Mouse (Mus musculus) myocyte (in vitro differentiated cells): ENCODE results near the gene Gcdh.

Source experiments
- CEBPB ChIP-seq: IDR thresholded peaks from 2 replicates; pipeline ENCODE4 v1.6.1; 2011; ENCODE audit warnings: mild to moderate bottlenecking, moderate library complexity; ENCODE audit not compliant: poor library complexity, insufficient read depth, severe bottlenecking
- MAX ChIP-seq: IDR thresholded peaks from one replicate; pipeline ENCODE4 v1.6.1; 2011; ENCODE audit warnings: low read depth, mild to moderate bottlenecking, control low read depth
- MYOD1 ChIP-seq, 3 experiments: IDR thresholded peaks; one replicate each; pipeline ENCODE4 v1.6.1; 2011; ENCODE audit warnings: control low read depth in 2 of 3, low read depth in 2 of 3, mild to moderate bottlenecking in 2 of 3, moderate library complexity in 1 of 3; ENCODE audit not compliant: insufficient read length in 2 of 3, control insufficient read depth in 1 of 3
- MYOG ChIP-seq, 3 experiments: IDR thresholded peaks; one replicate each; pipeline ENCODE4 v1.6.1; 2011; ENCODE audit warnings: control low read depth in 2 of 3, low read depth in 2 of 3, mild to moderate bottlenecking in 2 of 3; ENCODE audit not compliant: insufficient read length in 2 of 3, control insufficient read depth in 1 of 3, insufficient read depth in 1 of 3
- POLR2A ChIP-seq: IDR thresholded peaks from one replicate; pipeline ENCODE4 v1.6.1; 2011; ENCODE audit warnings: low read depth, mild to moderate bottlenecking, control low read depth, moderate library complexity; ENCODE audit not compliant: insufficient read length
- SRF ChIP-seq: IDR thresholded peaks from one replicate; pipeline ENCODE4 v1.6.1; 2011; ENCODE audit warnings: low read depth; ENCODE audit not compliant: control insufficient read depth, insufficient read length
- TCF12 ChIP-seq: IDR thresholded peaks from one replicate; pipeline ENCODE4 v1.6.1; 2011; ENCODE audit warnings: mild to moderate bottlenecking, control low read depth; ENCODE audit not compliant: poor library complexity, insufficient read depth, severe bottlenecking
- USF1 ChIP-seq: IDR thresholded peaks from one replicate; pipeline ENCODE4 v1.6.1; 2011; ENCODE audit warnings: low read depth, mild to moderate bottlenecking, control low read depth, moderate library complexity

DNA sequence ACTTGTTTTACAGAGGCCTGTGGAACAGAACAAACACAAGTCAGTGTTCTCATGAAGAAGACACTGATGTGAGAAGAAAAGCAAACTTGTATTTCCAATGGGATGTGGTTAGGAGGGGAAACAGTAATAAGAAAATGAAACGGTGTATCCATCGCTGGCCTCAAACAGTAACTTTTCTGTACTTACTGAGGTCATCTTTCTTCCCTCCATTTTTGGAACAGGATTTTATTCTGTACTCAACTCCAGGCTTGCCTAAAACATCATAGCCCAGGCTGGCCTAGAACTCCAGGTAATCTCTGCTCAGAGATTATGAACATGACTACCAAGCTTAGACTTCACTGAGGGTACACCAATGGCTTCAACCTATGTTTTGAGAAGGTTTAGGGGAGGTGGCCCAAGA is 54.3 kb downstream of the Gcdh start:
- no peak for TF ChIP-seq CEBPB
- no peak for TF ChIP-seq MAX
- TF ChIP-seq MYOG (IDR thresholded peaks at IDR 0.05; ENCODE audit: control insufficient read depth in 1 of 3, insufficient read depth in 1 of 3, insufficient read length in 2 of 3, low read depth in 2 of 3) = no peak
- TF ChIP-seq SRF = no peak
- no peak for TF ChIP-seq USF1
- TF ChIP-seq MYOD1 (IDR thresholded peaks at IDR 0.05; ENCODE audit: control insufficient read depth in 1 of 3, insufficient read length in 2 of 3, low read depth in 2 of 3) = no peak
- TF ChIP-seq POLR2A = no peak
- TF ChIP-seq TCF12 = no peak
